Mouse (Mus musculus): ENCODE measurements around the gene Tatdn3. TPM values are rescaled to one million over a fixed set of nuclear protein-coding genes. Genes with fewer than 3 reads are reported as not detected.

Gene Tatdn3
- polyA plus RNA-seq, 1 experiment, result 5.2 TPM

DNA sequence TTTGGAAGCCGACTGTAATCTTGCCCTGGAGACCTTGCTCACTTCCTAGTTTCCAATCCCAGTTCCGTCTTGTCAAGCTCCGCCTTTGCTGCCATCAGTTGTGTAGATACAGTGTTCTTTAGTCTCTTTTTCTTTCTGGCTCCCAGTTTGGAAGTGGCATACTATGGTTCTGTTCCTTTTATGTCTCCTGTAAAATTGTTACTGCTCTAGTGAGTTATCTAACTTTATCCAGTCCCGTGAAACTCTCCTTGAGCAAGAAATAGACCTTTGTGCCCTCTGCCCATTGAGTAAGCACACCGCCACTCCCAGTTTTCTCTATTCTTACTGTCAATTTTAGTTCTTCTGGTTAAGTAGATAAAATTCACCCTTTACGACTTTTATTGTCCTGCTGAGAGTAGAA, 8.9 kb upstream of the Tatdn3 start:
- Histone ChIP-seq H3K27me3 (ENCODE audit: control insufficient read depth, insufficient read depth, low read length) (no peaks in the 10 kb centered on the region), H3K27ac (ENCODE audit: control insufficient read depth, insufficient read depth, low read length) (no peak overlapping the region), H3K36me3 (ENCODE audit: control insufficient read depth, insufficient read depth, low read length) (peaks cover 29% of the 10 kb centered on the region; the same call in 1 of the 2 replicates), H3K4me1 (replicated peaks; ENCODE audit: control insufficient read depth, insufficient read depth, low read length) (no peaks in the 10 kb centered on the region), H3K4me3 (ENCODE audit: control insufficient read depth, insufficient read depth, low read length) (no peak overlapping the region)
- no peak for DNase-seq
- no peak for TF ChIP-seq CTCF (IDR thresholded peaks at IDR 0.05; ENCODE audit: borderline replicate concordance, control insufficient read depth, extremely low read depth, insufficient read depth, low read length, poor library complexity)
- no peak for TF ChIP-seq POLR2A (IDR thresholded peaks at IDR 0.05; ENCODE audit: control insufficient read depth, extremely low read depth, insufficient read depth, low read length, poor library complexity)
- 96% methylated on average over 6 of the region's 6 CpGs for WGBS

DNA sequence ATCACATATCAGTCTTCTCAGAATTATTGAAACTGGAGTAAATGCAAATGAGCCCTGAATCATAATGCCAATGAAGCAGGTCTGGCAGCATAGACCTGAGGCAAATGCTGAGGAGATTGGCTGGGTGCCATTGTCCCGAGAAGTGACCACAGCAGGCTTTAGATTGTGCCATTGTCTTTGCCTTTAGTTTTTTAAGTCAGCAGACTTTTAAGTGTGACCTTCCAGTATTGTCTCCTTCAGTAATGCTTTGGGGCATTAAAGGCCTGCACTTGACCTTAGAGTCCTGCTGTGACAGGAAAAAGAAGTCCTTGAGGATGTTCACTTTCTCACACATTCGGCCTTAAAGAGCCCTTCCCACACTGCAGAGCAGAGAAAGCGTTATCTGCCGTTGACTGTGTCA, 7.5 kb upstream of the Tatdn3 start:
- DNase-seq, result no peak
- no peak for TF ChIP-seq CTCF (IDR thresholded peaks at IDR 0.05; ENCODE audit: borderline replicate concordance, control insufficient read depth, extremely low read depth, insufficient read depth, low read length, poor library complexity)
- no peak for TF ChIP-seq POLR2A (IDR thresholded peaks at IDR 0.05; ENCODE audit: control insufficient read depth, extremely low read depth, insufficient read depth, low read length, poor library complexity)
- Histone ChIP-seq H3K4me1 (replicated peaks; ENCODE audit: control insufficient read depth, insufficient read depth, low read length) (no peaks in the 10 kb centered on the region), H3K4me3 (ENCODE audit: control insufficient read depth, insufficient read depth, low read length) (no peak overlapping the region), H3K27ac (ENCODE audit: control insufficient read depth, insufficient read depth, low read length) (no peak overlapping the region), H3K36me3 (ENCODE audit: control insufficient read depth, insufficient read depth, low read length) (peaks cover 29% of the 10 kb centered on the region; the same call in 1 of the 2 replicates), H3K27me3 (ENCODE audit: control insufficient read depth, insufficient read depth, low read length) (no peaks in the 10 kb centered on the region)
- WGBS, result 97% methylated on average over 4 of the region's 4 CpGs

DNA sequence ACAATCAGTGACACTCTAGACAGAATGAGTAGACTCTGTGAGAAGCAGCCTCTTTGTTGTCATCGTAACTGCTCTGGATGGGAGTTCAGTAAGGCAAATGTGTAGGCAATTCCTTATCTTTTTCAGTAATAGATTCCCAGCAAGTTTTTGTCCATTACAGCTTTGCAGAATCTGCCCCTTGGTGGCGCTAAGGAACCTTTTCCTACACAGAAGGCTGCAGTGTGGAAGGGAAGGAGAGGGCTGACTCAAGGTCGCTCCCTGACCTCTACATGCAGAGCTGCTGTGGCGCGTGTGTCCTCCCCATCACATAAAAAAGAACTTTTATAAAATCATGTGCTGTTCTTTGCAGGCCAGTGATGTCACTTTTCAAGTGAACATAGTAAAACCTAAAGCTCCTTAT, 5.6 kb upstream of the Tatdn3 start:
- Histone ChIP-seq H3K4me3 (ENCODE audit: control insufficient read depth, insufficient read depth, low read length) (no peak overlapping the region), H3K36me3 (ENCODE audit: control insufficient read depth, insufficient read depth, low read length) (peaks cover 26% of the 10 kb centered on the region; the same call in 1 of the 2 replicates), H3K4me1 (replicated peaks; ENCODE audit: control insufficient read depth, insufficient read depth, low read length) (0 out of 2 replicates have a peak, but pooled peaks cover 2% of the 10 kb centered on the region), H3K27me3 (ENCODE audit: control insufficient read depth, insufficient read depth, low read length) (no peaks in the 10 kb centered on the region), H3K27ac (ENCODE audit: control insufficient read depth, insufficient read depth, low read length) (no peak overlapping the region)
- TF ChIP-seq CTCF (IDR thresholded peaks at IDR 0.05; ENCODE audit: borderline replicate concordance, control insufficient read depth, extremely low read depth, insufficient read depth, low read length, poor library complexity), result no peak
- TF ChIP-seq POLR2A (IDR thresholded peaks at IDR 0.05; ENCODE audit: control insufficient read depth, extremely low read depth, insufficient read depth, low read length, poor library complexity), result no peak
- WGBS, result 98% methylated on average over 5 of the region's 5 CpGs
- DNase-seq, result no peak

DNA sequence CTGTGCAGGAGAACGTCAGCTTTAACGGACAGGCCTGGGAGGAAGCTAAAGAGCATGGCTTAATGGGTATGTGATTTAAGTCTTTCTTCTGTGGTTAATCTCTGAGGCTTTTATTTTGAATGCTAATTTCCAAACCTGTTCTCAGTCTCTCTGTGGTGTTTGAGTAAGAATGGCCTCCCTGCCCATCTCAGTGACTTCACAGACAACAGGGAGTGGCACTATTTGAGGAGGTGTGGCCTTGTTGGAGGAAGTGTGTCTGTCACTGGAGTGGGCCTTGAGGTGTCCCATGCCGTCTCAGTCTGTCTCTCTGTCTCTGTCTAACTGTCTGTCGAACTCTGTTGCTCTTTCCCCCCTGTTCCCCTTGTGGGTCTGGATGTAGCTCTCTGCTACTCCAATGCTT, 2.5 kb upstream of the Tatdn3 start:
- Histone ChIP-seq H3K36me3 (ENCODE audit: control insufficient read depth, insufficient read depth, low read length) (peaks cover 9% of the 10 kb centered on the region; the same call in 1 of the 2 replicates), H3K4me1 (replicated peaks; ENCODE audit: control insufficient read depth, insufficient read depth, low read length) (0 out of 2 replicates have a peak, but pooled peaks cover 2% of the 10 kb centered on the region), H3K27ac (ENCODE audit: control insufficient read depth, insufficient read depth, low read length) (no peak overlapping the region), H3K4me3 (ENCODE audit: control insufficient read depth, insufficient read depth, low read length) (no peak overlapping the region), H3K27me3 (ENCODE audit: control insufficient read depth, insufficient read depth, low read length) (no peaks in the 10 kb centered on the region)
- TF ChIP-seq POLR2A (IDR thresholded peaks at IDR 0.05; ENCODE audit: control insufficient read depth, extremely low read depth, insufficient read depth, low read length, poor library complexity) (no peak), CTCF (IDR thresholded peaks at IDR 0.05; ENCODE audit: borderline replicate concordance, control insufficient read depth, extremely low read depth, insufficient read depth, low read length, poor library complexity) (no peak)
- no peak for DNase-seq
- WGBS, result 95% methylated on average over 4 of the region's 4 CpGs

DNA sequence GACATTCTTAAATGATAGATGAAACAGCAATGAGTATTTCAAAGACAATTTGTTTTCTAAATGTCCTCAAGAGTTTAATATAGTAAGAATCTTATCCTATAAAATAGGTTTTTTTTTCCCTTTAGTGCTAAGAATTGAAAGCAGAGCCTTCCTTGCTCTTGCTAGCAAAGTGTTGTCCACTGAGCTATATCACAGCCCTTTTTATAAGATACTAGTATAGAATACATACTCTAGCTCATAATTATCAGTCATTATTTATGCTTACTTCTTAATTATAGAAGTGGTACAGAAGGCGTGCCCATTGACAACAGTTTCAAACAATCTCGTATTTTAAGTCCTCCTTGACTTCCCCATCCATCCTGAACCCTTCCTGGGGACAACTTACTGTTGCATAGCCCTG, 1.8 kb upstream of the Tatdn3 start:
- H3K4me3 ChIP-seq (ENCODE audit: control insufficient read depth, insufficient read depth, low read length), result no peak overlapping the region
- no peak for DNase-seq
- H3K27ac ChIP-seq (ENCODE audit: control insufficient read depth, insufficient read depth, low read length), result no peak overlapping the region
- H3K4me1 ChIP-seq (replicated peaks; ENCODE audit: control insufficient read depth, insufficient read depth, low read length), result 0 out of 2 replicates have a peak, but pooled peaks cover 2% of the 10 kb centered on the region
- H3K36me3 ChIP-seq (ENCODE audit: control insufficient read depth, insufficient read depth, low read length), result peaks cover 5% of the 10 kb centered on the region; the same call in 1 of the 2 replicates
- 98% methylated on average over 2 of the region's 2 CpGs for WGBS
- H3K27me3 ChIP-seq (ENCODE audit: control insufficient read depth, insufficient read depth, low read length), result no peaks in the 10 kb centered on the region
- no peak for TF ChIP-seq POLR2A (IDR thresholded peaks at IDR 0.05; ENCODE audit: control insufficient read depth, extremely low read depth, insufficient read depth, low read length, poor library complexity)
- TF ChIP-seq CTCF (IDR thresholded peaks at IDR 0.05; ENCODE audit: borderline replicate concordance, control insufficient read depth, extremely low read depth, insufficient read depth, low read length, poor library complexity), result no peak

DNA sequence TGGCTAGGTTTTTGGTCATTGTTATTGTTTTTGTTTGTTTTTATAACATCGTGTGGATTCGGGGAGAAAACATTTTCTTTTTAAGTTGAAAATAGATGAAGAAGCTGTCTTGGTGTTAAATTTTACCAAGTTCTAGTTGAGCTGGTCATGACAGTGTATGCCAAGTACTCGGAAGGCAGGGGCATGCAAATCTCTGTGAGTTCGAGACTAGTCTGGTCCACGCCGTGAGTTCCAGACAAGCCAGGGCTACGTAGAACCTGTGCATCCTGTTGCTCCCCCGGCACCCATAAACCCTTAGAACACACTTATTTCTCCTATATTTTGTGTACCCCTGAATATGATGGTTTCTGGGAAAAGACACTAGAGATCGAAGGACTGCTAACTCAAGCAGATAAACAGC, 968 bp upstream of the Tatdn3 start:
- Histone ChIP-seq H3K27ac (ENCODE audit: control insufficient read depth, insufficient read depth, low read length) (no peak overlapping the region), H3K4me3 (ENCODE audit: control insufficient read depth, insufficient read depth, low read length) (peak overlapping the region; percentile 20; the same call in 1 of the 2 replicates), H3K4me1 (replicated peaks; ENCODE audit: control insufficient read depth, insufficient read depth, low read length) (0 out of 2 replicates have a peak, but pooled peaks cover 2% of the 10 kb centered on the region), H3K36me3 (ENCODE audit: control insufficient read depth, insufficient read depth, low read length) (peaks cover under 1% of the 10 kb centered on the region; the same call in 1 of the 2 replicates), H3K27me3 (ENCODE audit: control insufficient read depth, insufficient read depth, low read length) (no peaks in the 10 kb centered on the region)
- WGBS, result 66% methylated on average over 9 of the region's 9 CpGs
- TF ChIP-seq POLR2A (IDR thresholded peaks at IDR 0.05; ENCODE audit: control insufficient read depth, extremely low read depth, insufficient read depth, low read length, poor library complexity) (no peak), CTCF (IDR thresholded peaks at IDR 0.05; ENCODE audit: borderline replicate concordance, control insufficient read depth, extremely low read depth, insufficient read depth, low read length, poor library complexity) (no peak)
- no peak for DNase-seq

All from thymus, adult 2 months (tissue).